Mouse (Mus musculus) lung, postnatal 0 days (tissue): Measurements from ENCODE around the gene Fuz. TPM values are rescaled to one million over a fixed set of nuclear protein-coding genes. Genes with fewer than 3 reads are reported as not detected.
A peak's percentile ranks its signal among the peaks of the same experiment; 100 is the strongest.

Experiments used
- ATAC-seq: fragments of 200-750 bp; cut with Nextera tagmentation; 2 replicates; pipeline ENCODE4 v1.8.0; 2017; ENCODE audit warnings: moderate library complexity
- DNase-seq: peaks from one replicate; pipeline ENCODE4 v3.0.0-alpha.2; 2016; ENCODE audit warnings: low spot score
- H3K27ac ChIP-seq: fragments of 300-500 bp; sonication (generic); 2 replicates; pipeline ENCODE4 v1.5.1; 2014; ENCODE audit warnings: antibody characterized with exemption, mild to moderate bottlenecking, low read length, mixed read lengths
- H3K27me3 ChIP-seq: fragments of 300-500 bp; sonication (generic); replicated peaks from 2 replicates; pipeline ENCODE4 v1.6.1; 2014; ENCODE audit warnings: low read length, mixed read lengths; ENCODE audit not compliant: insufficient read depth
- H3K36me3 ChIP-seq: fragments of 300-500 bp; sonication (generic); 2 replicates; pipeline ENCODE4 v1.6.1; 2014; ENCODE audit warnings: low read length, mixed read lengths; ENCODE audit not compliant: insufficient read depth
- H3K4me1 ChIP-seq: fragments of 300-500 bp; sonication (generic); 2 replicates; pipeline ENCODE4 v1.6.1; 2014; ENCODE audit warnings: antibody characterized with exemption, low read depth, low read length, mixed read lengths; ENCODE audit not compliant: insufficient read depth
- H3K4me2 ChIP-seq: fragments of 300-500 bp; sonication (generic); replicated peaks from 2 replicates; pipeline ENCODE4 v1.6.1; 2014; ENCODE audit warnings: low read depth, mild to moderate bottlenecking, low read length, moderate library complexity, mixed read lengths
- H3K4me3 ChIP-seq: fragments of 300-500 bp; sonication (generic); 2 replicates; pipeline ENCODE4 v1.5.1; 2014; ENCODE audit warnings: low read depth, low read length
- H3K9ac ChIP-seq: fragments of 300-500 bp; sonication (generic); replicated peaks from 2 replicates; pipeline ENCODE4 v1.6.1; 2014; ENCODE audit warnings: low read depth, mild to moderate bottlenecking
- H3K9me3 ChIP-seq: fragments of 300-500 bp; sonication (generic); 2 replicates; pipeline ENCODE4 v1.6.1; 2016; ENCODE audit warnings: low read length, mixed read lengths
- CTCF ChIP-seq: IDR thresholded peaks from 2 replicates; pipeline ENCODE4 v1.5.1; 2016; ENCODE audit warnings: antibody characterized with exemption, mild to moderate bottlenecking
- EP300 ChIP-seq: IDR thresholded peaks from 2 replicates; pipeline ENCODE4 v1.6.1; 2016; ENCODE audit warnings: antibody characterized with exemption, mild to moderate bottlenecking, control low read depth
- WGBS: fragments of 180-500 bp; shearing (Covaris S2); extraction: QIAGEN DNeasy Blood & Tissue Kit; methylation state at CpG from one replicate; pipeline ENCODE4 v1.1.7; 2014; 5-methylcytosine and 5-hydroxymethylcytosine counted together
- polyA plus RNA-seq: library from polyadenylated mRNA; unstranded; fragments of >200 nt; fragmentation: Nextera tagmentation; extraction: Ambion mirVana; gene quantifications from 2 replicates; pipeline ENCODE4 v1.2.1, GENCODE M21; 2015

Fuz gene
- polyA plus RNA-seq, 1 experiment from 2014 or later, result 15.1 TPM

- Histone ChIP-seq H3K9me3 (no peaks in the 10 kb centered on the region), H3K4me3 (peak overlapping the region; percentile 53), H3K27ac (peak overlapping the region; percentile 73), H3K27me3 (no peaks in the 10 kb centered on the region), H3K36me3 (no peaks in the 10 kb centered on the region), H3K9ac (peak overlapping the region; percentile 45; the same call in 1 of the 2 replicates), H3K4me1 (peaks cover 12% of the 10 kb centered on the region; the same call in 1 of the 2 replicates), H3K4me2 (peak overlapping the region; percentile 70)
- 27% methylated on average over 10 of the region's 10 CpGs for WGBS
- ATAC-seq (no peak), DNase-seq (no peak)
- no peak for TF ChIP-seq CTCF
- no peak for TF ChIP-seq EP300
Observed at GRCm38 (mm10) chr7:44896499-44896898, 620 bp downstream of the Fuz start.

GRCm38 (mm10) chr7:44898607-44899006 is 2.7 kb downstream of the Fuz start:
- H3K4me1 ChIP-seq, result peaks cover 12% of the 10 kb centered on the region; the same call in 1 of the 2 replicates
- no peaks in the 10 kb centered on the region for H3K27me3 ChIP-seq
- H3K9ac ChIP-seq, result no peak overlapping the region
- no peak overlapping the region for H3K4me2 ChIP-seq
- no peaks in the 10 kb centered on the region for H3K36me3 ChIP-seq
- 31% methylated on average over 19 of the region's 19 CpGs for WGBS
- no peak overlapping the region for H3K27ac ChIP-seq
- H3K4me3 ChIP-seq, result no peak overlapping the region
- ATAC-seq (0 out of 2 replicates have a peak, but pooled peaks have one; percentile 5), DNase-seq (no peak)
- TF ChIP-seq EP300 (no peak), CTCF (peak; percentile 61)
- no peaks in the 10 kb centered on the region for H3K9me3 ChIP-seq

- Histone ChIP-seq H3K36me3 (peaks cover 11% of the 10 kb centered on the region; the same call in 1 of the 2 replicates), H3K27me3 (no peaks in the 10 kb centered on the region), H3K4me2 (no peak overlapping the region), H3K4me1 (peaks cover 8% of the 10 kb centered on the region; the same call in 1 of the 2 replicates), H3K9me3 (no peaks in the 10 kb centered on the region), H3K4me3 (no peak overlapping the region), H3K9ac (no peak overlapping the region), H3K27ac (no peak overlapping the region)
- 84% methylated on average over 11 of the region's 11 CpGs for WGBS
- no peak for ATAC-seq
- DNase-seq, result no peak
- TF ChIP-seq CTCF (no peak), EP300 (no peak)
Observed at GRCm38 (mm10) chr7:44900632-44901031, 4.8 kb downstream of the Fuz start.

GRCm38 (mm10) chr7:44901230-44901722 is 5.4 kb downstream of the Fuz start:
- DNase-seq (peak; percentile 80), ATAC-seq (peak; percentile 78)
- Histone ChIP-seq H3K9me3 (no peaks in the 10 kb centered on the region), H3K4me2 (peak overlapping the region; percentile 57), H3K4me3 (peak overlapping the region; percentile 29), H3K4me1 (peaks cover 8% of the 10 kb centered on the region; the same call in 1 of the 2 replicates), H3K27me3 (no peaks in the 10 kb centered on the region), H3K36me3 (peaks cover 11% of the 10 kb centered on the region; the same call in 1 of the 2 replicates), H3K9ac (no peak overlapping the region), H3K27ac (peak overlapping the region; percentile 83)
- TF ChIP-seq EP300 (no peak), CTCF (peak; percentile 62)
- 10% methylated on average over 21 of the region's 21 CpGs for WGBS

- no peak for DNase-seq
- Histone ChIP-seq H3K9ac (no peak overlapping the region), H3K27me3 (no peaks in the 10 kb centered on the region), H3K36me3 (peaks cover 33% of the 10 kb centered on the region), H3K9me3 (no peaks in the 10 kb centered on the region), H3K4me1 (no peaks in the 10 kb centered on the region; the same call in 1 of the 2 replicates), H3K4me2 (no peak overlapping the region), H3K4me3 (no peak overlapping the region), H3K27ac (no peak overlapping the region)
- TF ChIP-seq EP300, result no peak
- no peak for TF ChIP-seq CTCF
- no peak for ATAC-seq
- 87% methylated on average over 20 of the region's 20 CpGs for WGBS
Observed at GRCm38 (mm10) chr7:44905430-44905829, 9.6 kb downstream of the Fuz start.

GRCm38 (mm10) chr7:44908706-44909476 is 13.0 kb downstream of the Fuz start:
- Histone ChIP-seq H3K4me1 (no peaks in the 10 kb centered on the region), H3K9me3 (no peaks in the 10 kb centered on the region), H3K9ac (no peak overlapping the region), H3K27ac (no peak overlapping the region), H3K4me3 (no peak overlapping the region), H3K4me2 (no peak overlapping the region), H3K27me3 (no peaks in the 10 kb centered on the region), H3K36me3 (peaks cover 39% of the 10 kb centered on the region)
- DNase-seq (no peak), ATAC-seq (no peak)
- WGBS, result 87% methylated on average over 15 of the region's 15 CpGs
- TF ChIP-seq CTCF (no peak), EP300 (no peak)
